Mouse (Mus musculus): Measurements from ENCODE around the gene Nyap1. TPM values are rescaled to one million over a fixed set of nuclear protein-coding genes. Genes with fewer than 3 reads are reported as not detected.

The Nyap1 gene
- 0.33 and 0.38 TPM in 2 replicates for polyA plus RNA-seq (2016; fragmentation: Nextera tagmentation; extraction: Ambion mirVana)

GRCm38 (mm10) chr5:137741023-137741931 lies at the start of gene Nyap1:
Gene Nyap1, minus strand, starts transcription at chr5:137741607.
- Histone ChIP-seq H3K27ac (peak within 1 kb of the TSS; percentile 82), H3K4me3 (peak within 1 kb of the TSS; percentile 66), H3K9ac (peak within 1 kb of the TSS; percentile 83), H3K4me2 (peak within 1 kb of the TSS; percentile 92), H3K9me3 (replicated peaks) (no peaks in the 10 kb centered on the region), H3K36me3 (no peaks in the 10 kb centered on the region), H3K27me3 (replicated peaks) (no peaks in the 10 kb centered on the region; the same call in 1 of the 2 replicates), H3K4me1 (peaks cover 70% of the 10 kb centered on the region)
- ATAC-seq = peak; percentile 82
- 1% methylated on average over 68 of the region's 71 CpGs for WGBS (ENCODE audit: insufficient replicate concordance)

- Histone ChIP-seq H3K36me3 (peaks cover 11% of the 10 kb centered on the region), H3K4me2 (no peak overlapping the region), H3K27me3 (replicated peaks) (peaks cover 4% of the 10 kb centered on the region; the same call in 1 of the 2 replicates), H3K9me3 (replicated peaks) (no peaks in the 10 kb centered on the region), H3K4me3 (no peak overlapping the region), H3K27ac (no peak overlapping the region), H3K9ac (no peak overlapping the region), H3K4me1 (peaks cover 22% of the 10 kb centered on the region)
- WGBS (ENCODE audit: insufficient replicate concordance) = 84% methylated on average over 2 of the region's 2 CpGs
- ATAC-seq = no peak
Observed at GRCm38 (mm10) chr5:137788946-137789531, 47.6 kb upstream of the Nyap1 start.

GRCm38 (mm10) chr5:137788171-137788570 lies 46.8 kb upstream of the Nyap1 start:
- Histone ChIP-seq H3K4me3 (peak overlapping the region; percentile 76; the same call in 1 of the 2 replicates), H3K27ac (no peak overlapping the region), H3K9me3 (replicated peaks) (no peaks in the 10 kb centered on the region), H3K4me1 (peaks cover 30% of the 10 kb centered on the region), H3K27me3 (replicated peaks) (peaks cover 4% of the 10 kb centered on the region; the same call in 1 of the 2 replicates), H3K4me2 (peak overlapping the region; percentile 98), H3K9ac (no peak overlapping the region), H3K36me3 (peaks cover 20% of the 10 kb centered on the region)
- 62% methylated on average over 24 of the region's 24 CpGs for WGBS (ENCODE audit: insufficient replicate concordance)
- no peak for ATAC-seq

GRCm38 (mm10) chr5:137787151-137787928 lies 45.9 kb upstream of the Nyap1 start, which contains the start of the genes Mepce and Zcwpw1:
Gene Mepce, minus strand, starts transcription at chr5:137787655.
Gene Zcwpw1, plus strand, starts transcription at chr5:137787798.
- Histone ChIP-seq H3K9ac (peak within 1 kb of the TSS; percentile 91), H3K4me3 (peak within 1 kb of the TSS; percentile 76), H3K9me3 (replicated peaks) (no peaks in the 10 kb centered on the region), H3K4me1 (peaks cover 39% of the 10 kb centered on the region), H3K36me3 (peaks cover 28% of the 10 kb centered on the region), H3K27ac (peak within 1 kb of the TSS; percentile 99), H3K27me3 (replicated peaks) (peaks cover 4% of the 10 kb centered on the region; the same call in 1 of the 2 replicates), H3K4me2 (peak within 1 kb of the TSS; percentile 98)
- peak; percentile 74 for ATAC-seq
- WGBS (ENCODE audit: insufficient replicate concordance) = 1% methylated on average over 48 of the region's 48 CpGs

GRCm38 (mm10) chr5:137786109-137786942 lies 44.9 kb upstream of the Nyap1 start:
- peak overlapping the region; percentile 99 for H3K27ac ChIP-seq
- ATAC-seq = peak; percentile 86
- H3K4me2 ChIP-seq = peak overlapping the region; percentile 98
- WGBS (ENCODE audit: insufficient replicate concordance) = under 1% methylated on average over 78 of the region's 79 CpGs
- peak overlapping the region; percentile 76 for H3K4me3 ChIP-seq
- peaks cover 49% of the 10 kb centered on the region for H3K4me1 ChIP-seq
- H3K36me3 ChIP-seq = peaks cover 38% of the 10 kb centered on the region
- H3K9ac ChIP-seq = peak overlapping the region; percentile 91
- peaks cover 4% of the 10 kb centered on the region; the same call in 1 of the 2 replicates for H3K27me3 ChIP-seq (replicated peaks)
- H3K9me3 ChIP-seq (replicated peaks) = no peaks in the 10 kb centered on the region

- Histone ChIP-seq H3K4me3 (peak overlapping the region; percentile 76), H3K27ac (peak overlapping the region; percentile 99), H3K27me3 (replicated peaks) (peaks cover 4% of the 10 kb centered on the region; the same call in 1 of the 2 replicates), H3K36me3 (peaks cover 48% of the 10 kb centered on the region), H3K4me1 (peaks cover 58% of the 10 kb centered on the region), H3K4me2 (peak overlapping the region; percentile 98), H3K9me3 (replicated peaks) (no peaks in the 10 kb centered on the region), H3K9ac (peak overlapping the region; percentile 91)
- peak; percentile 13 for ATAC-seq
- 2% methylated on average over 62 of the region's 62 CpGs for WGBS (ENCODE audit: insufficient replicate concordance)
Observed at GRCm38 (mm10) chr5:137785164-137786031, 44.0 kb upstream of the Nyap1 start.

- H3K9me3 ChIP-seq (replicated peaks) = no peaks in the 10 kb centered on the region
- H3K36me3 ChIP-seq = peaks cover 52% of the 10 kb centered on the region
- ATAC-seq = no peak
- H3K4me3 ChIP-seq = peak overlapping the region; percentile 76
- H3K4me1 ChIP-seq = peaks cover 67% of the 10 kb centered on the region
- 71% methylated on average over 14 of the region's 14 CpGs for WGBS (ENCODE audit: insufficient replicate concordance)
- H3K27ac ChIP-seq = peak overlapping the region; percentile 99
- peak overlapping the region; percentile 91 for H3K9ac ChIP-seq
- peak overlapping the region; percentile 98 for H3K4me2 ChIP-seq
- peaks cover 4% of the 10 kb centered on the region; the same call in 1 of the 2 replicates for H3K27me3 ChIP-seq (replicated peaks)
Observed at GRCm38 (mm10) chr5:137784546-137784945, 43.1 kb upstream of the Nyap1 start.

- Histone ChIP-seq H3K9ac (peak overlapping the region; percentile 91), H3K27me3 (replicated peaks) (peaks cover 4% of the 10 kb centered on the region; the same call in 1 of the 2 replicates), H3K9me3 (replicated peaks) (no peaks in the 10 kb centered on the region), H3K4me1 (peaks cover 69% of the 10 kb centered on the region), H3K27ac (peak overlapping the region; percentile 99), H3K36me3 (peaks cover 52% of the 10 kb centered on the region), H3K4me2 (peak overlapping the region; percentile 98), H3K4me3 (peak overlapping the region; percentile 76)
- ATAC-seq = no peak
- WGBS (ENCODE audit: insufficient replicate concordance) = 62% methylated on average over 9 of the region's 9 CpGs
Observed at GRCm38 (mm10) chr5:137783901-137784540, 42.6 kb upstream of the Nyap1 start.

- peak overlapping the region; percentile 99 for H3K27ac ChIP-seq
Observed at GRCm38 (mm10) chr5:137782776-137783522, 41.5 kb upstream of the Nyap1 start.

More at GRCm38 (mm10) chr5:137782776-137783522, 41.5 kb upstream of the Nyap1 start:
- 81% methylated on average over 13 of the region's 13 CpGs for WGBS (ENCODE audit: insufficient replicate concordance)
- ATAC-seq = no peak
- 0 out of 2 replicates have a peak, but pooled peaks cover under 1% of the 10 kb centered on the region for H3K27me3 ChIP-seq (replicated peaks)
- H3K4me3 ChIP-seq = peak overlapping the region; percentile 76; the same call in 1 of the 2 replicates
- peaks cover 52% of the 10 kb centered on the region for H3K36me3 ChIP-seq
- H3K4me2 ChIP-seq = peak overlapping the region; percentile 98
- peak overlapping the region; percentile 91; the same call in 1 of the 2 replicates for H3K9ac ChIP-seq
- no peaks in the 10 kb centered on the region for H3K9me3 ChIP-seq (replicated peaks)
- peaks cover 70% of the 10 kb centered on the region for H3K4me1 ChIP-seq

Data from liver, embryonic 12.5 days (tissue).